Mouse (Mus musculus): ENCODE data around the gene Cacna1c.

Cacna1c gene

DNA sequence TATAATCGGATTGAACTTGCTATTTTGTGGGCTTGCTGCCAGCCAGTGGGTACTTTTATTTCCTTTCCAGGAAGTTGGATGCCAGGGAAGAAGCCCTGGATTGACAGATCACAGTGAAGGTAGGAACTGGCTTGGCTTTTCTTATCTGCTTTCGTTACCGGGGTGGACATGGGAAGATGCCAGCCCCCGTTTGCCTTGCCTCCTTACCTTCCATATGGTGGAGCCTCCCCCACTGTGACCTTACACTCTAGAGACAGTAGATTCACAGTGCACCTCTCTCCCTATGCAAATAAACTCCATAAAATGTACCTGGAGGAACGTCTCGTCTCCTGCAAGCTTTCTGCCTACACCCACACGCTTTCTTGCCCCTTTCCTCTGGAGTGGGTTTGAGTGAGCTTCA lies 459.7 kb downstream of the Cacna1c start:
- DNase-seq, result no peak

DNA sequence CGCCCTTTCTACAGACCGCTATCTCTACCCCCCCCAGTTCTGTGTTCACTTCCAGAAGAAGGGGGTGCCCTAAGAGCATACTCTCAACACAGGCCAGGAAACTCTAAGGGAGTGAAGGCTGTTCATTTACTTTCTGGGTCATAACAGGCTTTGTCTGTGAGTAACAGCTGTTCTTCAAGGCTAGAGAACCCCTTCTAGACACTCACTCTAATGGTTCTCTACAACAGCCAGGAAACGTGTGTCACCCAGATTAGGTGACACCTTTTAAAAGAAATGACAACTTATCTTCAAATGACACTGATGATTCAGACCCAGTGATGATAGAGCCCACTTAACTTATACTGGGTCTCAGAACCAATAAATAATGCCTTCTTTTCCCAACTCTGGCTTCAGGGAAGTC lies 461.1 kb downstream of the Cacna1c start:
- DNase-seq, result no peak

DNA sequence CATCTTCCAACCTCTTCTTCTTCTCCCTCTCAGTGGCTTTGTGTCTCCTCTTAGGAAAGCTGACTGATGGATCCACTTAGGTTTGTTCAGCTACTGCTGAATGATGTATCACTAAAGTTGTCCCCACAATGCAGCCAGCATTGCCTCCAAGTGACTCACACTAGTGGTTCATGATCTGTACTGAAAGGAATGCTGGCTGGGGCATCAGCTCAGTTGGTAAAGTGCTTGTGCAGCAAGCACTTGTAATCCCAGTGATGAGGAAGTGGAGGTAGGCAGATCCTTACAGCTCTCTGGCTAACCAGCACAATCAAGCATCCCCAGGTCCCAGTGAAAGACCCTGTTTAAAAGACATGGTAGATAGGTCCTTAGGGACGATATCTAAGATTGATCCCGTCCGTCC lies 464.3 kb downstream of the Cacna1c start:
- DNase-seq, result no peak

DNA sequence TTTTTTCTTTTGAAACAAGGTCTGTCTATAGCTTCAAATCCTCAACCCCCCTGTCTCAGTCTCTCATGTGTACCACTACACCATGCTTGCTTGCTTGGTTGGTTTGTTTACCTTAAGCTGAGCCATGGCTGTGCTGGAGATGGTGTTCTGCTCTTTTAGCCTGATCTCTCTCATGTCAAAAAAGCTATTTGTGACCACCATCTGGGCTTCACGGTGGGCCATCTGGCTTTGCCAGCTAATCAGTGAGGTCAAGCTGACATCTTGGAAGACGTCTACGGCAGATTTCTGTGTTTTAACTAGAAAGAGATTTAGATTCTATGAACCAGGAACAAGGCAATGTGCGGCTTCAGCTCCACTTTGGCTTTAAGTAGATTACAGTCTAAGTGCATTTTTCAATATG lies 471.3 kb downstream of the Cacna1c start:
- no peak for DNase-seq

DNA sequence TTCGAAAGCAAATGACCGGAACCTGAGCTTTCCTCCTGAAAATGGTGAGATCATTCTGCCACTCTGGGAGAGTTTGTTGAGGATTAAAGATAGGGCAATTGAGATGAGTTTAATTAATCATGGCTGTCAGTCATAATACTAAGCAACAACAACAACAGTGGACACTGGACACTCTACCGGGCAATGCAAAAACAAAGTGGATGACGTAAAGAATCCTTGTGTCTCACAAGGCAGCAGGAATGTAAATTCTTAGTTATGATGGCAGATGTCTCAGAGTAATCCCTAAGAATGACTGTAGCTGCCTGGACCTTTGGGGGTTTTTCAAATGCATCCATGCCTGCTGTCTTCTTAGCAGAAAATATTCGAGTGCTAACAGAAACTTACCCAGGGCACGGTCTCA lies 471.8 kb downstream of the Cacna1c start:
- DNase-seq, result no peak

DNA sequence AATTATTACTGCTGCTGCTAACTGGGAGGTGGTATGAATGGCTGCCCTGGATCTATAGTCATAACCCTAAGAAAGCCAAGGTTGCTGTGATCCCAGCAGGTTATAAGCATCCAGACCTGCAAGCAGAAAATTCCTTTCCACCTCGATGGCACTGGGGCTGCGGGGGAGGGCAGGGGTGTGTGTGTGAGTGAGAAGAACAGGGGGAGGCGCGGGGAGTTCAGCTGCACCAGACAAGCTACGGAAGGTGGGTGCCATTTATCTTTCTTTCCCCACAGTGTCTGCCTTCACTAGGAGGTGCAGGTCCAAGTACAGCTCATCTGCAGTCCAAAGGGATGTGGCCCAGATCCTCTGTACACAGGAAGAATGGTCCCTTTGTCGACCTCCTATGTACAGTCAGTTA lies 473.9 kb downstream of the Cacna1c start:
- no peak for DNase-seq

DNA sequence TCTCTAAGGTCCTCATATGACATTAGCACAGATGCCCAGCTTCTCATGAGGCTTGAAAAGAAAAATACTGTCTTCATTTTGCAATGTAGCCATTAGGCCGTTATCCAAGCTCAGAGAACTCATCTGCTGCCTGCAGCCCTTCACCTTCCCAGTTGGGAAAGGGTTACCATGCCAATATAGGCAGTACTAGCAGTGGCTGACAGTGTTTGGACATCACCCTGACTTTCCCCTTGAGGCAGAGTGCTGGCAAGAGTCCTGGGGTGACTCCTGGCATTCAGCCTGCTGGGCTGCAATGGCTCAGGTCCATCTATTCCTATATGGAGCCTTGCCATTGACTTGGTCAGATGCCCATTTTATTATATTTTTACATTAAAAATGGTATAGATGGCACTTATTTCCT lies 476.7 kb downstream of the Cacna1c start:
- DNase-seq, result no peak

DNA sequence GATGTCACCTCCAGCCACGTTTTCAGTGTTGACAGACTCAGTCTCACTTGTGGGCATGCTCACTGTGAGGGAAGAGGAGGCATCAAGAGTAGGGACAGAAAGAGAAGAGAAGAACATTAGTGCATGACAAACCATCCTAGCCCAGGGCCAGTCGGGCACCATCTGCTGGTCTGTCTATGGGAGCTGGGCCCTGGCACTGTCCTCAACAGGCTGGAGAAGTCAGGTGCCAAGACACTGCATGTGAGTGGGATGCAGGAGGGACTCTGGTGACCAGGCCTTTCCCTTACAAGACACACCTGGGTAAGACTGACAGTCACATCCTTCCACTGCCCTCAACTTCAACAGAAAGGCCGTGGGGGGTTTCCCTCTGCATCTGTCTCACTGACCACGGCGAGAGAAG lies 482.9 kb downstream of the Cacna1c start:
- no peak for DNase-seq

DNA sequence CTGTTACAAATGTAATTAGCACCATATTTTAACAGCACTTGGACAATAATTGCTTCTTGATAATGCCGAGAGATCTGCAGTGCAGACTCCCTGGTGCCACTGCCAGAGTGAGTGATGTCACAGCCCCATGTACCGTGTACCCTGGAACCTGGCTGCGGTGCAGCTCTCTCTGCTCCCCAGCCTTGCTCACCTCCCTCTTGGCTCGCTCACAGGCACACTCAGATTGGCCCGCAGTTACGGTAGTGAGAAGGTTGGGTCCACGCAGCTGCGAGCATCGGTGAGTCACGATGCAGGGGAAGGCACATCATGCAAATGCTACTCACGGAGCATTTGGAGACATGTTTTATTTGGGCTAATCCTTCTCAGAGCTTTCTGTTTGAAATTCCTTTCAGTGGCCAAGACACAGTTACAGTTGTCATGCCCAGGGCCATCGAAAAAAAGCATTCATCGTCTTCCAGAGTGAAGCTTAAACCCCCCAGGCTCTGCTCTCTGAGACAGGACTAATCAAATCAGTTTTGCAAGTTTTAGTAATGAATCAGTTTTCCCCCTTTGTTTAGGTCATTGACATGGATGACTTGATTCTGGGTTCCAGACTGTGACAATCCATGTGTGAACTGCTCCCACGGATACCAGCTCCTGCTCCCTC lies 484.4 kb downstream of the Cacna1c start:
- DNase-seq, result no peak

DNA sequence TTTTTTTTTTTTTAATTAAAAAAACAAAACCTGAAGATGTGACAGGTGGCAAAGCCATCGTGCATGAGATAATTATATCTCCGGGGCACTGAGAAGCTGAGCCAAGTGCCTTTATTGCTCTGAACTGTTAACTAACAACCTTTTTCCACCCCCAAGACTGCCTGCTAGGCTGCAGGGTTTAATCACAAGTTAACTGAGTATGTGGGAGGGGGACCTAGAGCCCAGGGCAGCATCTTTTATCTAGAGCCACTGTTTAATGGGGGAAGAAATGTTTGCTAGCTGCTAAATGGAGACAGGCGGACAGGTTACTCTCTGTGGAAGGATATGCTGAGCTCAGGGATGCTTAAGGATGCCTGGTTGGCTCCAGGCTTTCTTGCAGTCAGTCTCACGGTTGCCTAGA lies 489.2 kb downstream of the Cacna1c start:
- no peak for DNase-seq

DNA sequence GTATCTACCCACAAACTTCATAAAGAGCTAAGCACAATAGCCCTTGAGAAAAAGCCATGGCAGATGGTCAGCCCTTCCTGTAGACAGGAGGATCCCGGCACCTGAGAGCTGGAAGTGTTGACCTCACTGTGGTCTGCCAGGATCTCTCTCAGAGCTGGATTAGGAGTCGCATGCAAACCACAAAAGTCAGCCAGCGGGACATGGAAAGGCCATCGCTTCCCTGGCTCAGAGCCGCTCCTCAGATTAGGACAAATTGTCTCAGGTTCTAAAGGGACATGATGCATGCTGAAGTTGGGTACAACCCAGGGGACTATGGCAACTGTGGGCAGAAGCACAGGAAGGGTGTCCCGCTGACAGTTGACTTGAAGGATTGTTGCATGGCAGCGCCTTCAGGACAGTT lies 490.4 kb downstream of the Cacna1c start:
- DNase-seq, result no peak

DNA sequence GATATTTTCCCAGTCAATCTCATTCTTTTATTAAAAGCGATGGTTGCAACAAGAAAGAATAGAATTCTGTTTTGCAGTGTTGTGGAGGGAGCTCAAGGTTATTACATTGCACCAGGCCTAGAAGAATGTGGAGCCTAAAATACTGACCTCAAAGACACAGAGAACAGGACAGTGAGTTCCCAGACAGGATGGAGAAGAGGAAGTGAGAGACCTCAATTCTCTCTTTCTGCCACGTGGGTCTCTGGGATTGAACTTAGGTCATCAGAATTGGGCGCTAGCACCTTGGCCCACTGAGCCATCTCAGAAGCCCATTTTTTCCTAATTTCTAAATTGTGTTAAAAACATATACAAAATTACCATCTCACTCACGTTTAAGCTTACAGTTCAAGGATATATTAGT lies 501.6 kb downstream of the Cacna1c start:
- DNase-seq, result no peak

DNA sequence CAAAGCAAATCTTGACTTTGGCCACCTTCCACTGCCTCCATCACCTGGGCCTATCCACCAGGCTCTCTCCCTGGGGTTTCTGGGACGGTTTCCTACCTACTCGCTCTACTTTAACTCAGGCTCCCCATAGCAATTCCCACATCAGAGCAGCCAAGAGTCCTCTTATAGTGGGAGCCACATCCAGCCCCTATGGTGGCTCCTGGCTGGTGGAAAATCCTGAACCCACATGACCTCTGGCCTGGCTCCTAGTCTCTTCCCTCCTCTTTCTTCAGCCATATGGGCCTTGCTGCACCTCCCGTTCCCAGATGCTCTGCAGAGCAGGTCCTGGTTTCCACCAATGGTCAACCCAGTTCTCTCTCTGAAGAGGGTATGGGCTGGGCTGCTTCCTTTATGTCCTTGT lies 506.8 kb downstream of the Cacna1c start:
- DNase-seq, result no peak

DNA sequence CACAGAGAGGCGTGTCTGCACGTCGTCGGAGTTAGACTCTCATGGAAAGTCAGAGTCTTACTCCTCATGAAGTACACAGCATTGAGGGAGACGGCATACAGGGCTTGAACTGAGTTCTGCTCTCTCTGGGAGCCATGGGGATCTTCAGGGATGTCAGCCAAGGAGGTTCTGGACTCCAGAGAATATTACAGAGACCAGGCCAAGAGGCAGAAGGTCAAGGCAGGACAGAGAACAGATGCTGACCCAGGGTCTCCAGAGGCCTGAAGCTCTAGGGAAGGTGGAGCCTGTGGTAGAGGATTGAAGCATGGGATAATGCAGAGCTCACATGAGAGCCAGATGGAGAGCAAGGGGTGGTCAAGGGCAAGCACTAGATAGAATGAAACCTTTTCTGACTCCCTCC lies 507.4 kb downstream of the Cacna1c start:
- DNase-seq, result no peak

DNA sequence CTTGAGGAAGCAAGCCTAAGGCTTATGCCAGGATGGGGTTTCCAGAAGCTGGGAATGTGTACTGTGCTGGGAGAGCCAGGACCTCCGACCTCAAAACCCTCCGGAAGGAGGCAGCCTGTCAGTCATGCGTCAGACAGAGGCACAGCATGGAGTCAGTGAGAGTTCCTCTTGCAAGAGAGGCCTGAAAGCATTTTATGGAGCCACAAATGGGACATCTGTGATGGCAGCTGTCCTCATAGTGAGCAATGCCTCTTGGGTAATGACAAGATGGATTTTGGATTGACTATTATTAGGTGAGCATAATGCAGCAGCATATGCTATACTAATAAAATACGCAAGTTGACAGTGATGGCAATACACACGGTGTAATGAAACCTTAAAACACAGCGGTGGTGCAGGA lies 515.4 kb downstream of the Cacna1c start:
- DNase-seq, result peak; percentile 9

DNA sequence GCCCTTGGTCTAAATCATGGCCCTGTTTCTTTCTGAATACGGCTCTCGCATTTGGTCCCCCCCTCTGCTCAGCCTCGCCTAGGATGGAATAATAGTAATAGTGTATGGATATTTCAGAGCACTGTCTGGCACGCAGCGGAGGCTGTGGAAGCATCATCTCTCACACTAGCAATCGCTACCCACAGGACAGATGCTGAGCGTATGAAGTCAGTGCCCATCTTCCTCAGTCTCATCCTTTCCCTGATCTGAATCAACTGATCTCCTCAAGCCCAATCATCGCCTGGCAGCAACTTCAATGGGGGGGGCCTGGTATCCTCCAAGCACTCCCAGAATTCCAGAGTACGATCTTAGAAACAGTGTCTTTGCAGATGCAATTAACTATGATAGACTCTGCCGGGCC lies 518.2 kb downstream of the Cacna1c start:
- DNase-seq, result no peak

DNA sequence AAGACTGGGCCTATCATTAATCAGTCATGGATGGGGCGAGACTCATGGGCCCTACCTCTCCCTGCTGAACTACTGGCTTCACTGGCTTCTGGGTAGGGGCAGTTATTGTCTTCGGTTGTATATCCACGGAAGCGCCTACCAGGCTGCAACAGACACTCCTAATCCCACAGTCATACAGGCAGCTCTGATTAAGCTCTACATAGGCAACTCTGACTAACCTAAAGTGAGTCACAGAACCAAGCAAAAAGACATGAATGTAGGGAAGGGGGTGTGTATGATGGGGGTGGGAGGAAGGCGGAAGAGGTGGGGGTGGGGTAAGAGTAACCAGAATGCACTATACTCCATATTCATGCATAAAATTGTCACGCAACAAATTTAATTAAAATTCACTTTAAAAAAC lies 518.9 kb downstream of the Cacna1c start:
- DNase-seq, result no peak

DNA sequence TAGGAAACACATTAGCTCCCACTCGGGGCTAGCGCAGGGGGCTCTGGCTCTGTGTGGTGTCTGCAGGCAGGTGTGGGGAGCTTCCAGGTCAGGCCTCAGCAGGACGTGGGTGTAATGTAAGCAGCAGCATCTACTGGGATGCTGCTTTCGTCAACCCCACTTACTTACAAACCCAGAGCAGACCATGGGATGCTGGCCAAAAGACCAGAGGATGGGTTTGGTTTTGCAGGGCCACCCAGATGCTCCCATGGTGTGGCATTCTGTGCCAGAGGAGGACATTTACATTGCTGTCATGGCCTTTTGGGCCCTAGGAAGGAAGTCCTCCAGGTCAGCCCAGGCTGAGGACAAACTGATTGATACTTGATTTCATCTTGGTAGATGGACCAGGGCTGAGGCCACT lies 521.4 kb downstream of the Cacna1c start:
- no peak for DNase-seq

DNA sequence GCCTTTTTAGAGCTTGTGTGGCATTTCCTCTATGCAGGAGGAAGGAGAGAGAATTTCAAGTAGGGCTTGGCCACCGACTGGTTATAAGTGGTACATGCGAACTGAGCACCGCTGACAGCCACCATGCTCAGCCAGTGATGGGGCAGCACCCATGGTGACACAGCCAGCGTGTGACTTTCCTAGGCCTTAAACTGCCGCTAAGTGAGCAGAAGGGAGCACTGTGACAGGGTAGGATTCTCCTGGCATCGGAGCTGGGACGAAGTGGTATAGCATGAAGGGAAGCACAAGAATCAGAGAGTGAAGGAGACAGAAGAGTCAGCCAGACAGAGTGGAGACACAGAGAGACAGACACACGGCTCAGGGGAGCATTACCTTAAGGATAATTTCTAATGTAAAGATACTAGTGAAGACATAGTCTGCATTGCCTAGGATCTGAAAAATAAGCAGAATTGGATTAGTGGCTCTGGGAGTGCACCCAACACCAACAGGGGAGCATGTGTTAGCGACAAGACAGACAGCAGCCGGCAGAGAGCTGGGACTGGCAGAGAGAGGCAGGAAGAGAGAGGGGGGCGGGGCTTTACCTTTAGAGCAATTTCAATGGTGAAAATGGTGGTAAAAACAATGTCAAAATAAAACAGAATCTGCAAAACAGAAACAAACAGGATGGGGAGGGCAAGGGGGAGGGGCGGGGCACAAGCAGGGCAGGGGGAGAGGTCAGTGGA lies 522.1 kb downstream of the Cacna1c start:
- DNase-seq, result no peak

DNA sequence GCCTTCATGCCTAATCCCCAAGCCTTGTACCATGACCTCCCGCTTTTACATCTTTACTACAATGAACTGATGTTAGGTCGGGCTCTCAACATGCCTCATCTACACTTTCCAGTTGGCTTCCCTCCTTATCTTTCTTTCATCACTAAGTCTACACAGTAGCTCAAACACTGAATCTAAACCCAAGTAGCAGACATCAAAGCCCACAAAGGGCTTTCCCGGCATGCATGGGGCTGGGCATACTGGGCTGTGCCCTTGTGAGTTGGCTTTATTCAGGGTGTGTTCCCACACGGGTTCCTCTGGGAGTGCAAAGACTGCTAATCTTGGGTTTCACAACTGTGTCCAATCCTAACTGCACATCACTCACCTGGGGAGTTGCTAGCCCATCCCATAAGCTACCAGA lies 542.9 kb downstream of the Cacna1c start:
- DNase-seq, result no peak

DNA sequence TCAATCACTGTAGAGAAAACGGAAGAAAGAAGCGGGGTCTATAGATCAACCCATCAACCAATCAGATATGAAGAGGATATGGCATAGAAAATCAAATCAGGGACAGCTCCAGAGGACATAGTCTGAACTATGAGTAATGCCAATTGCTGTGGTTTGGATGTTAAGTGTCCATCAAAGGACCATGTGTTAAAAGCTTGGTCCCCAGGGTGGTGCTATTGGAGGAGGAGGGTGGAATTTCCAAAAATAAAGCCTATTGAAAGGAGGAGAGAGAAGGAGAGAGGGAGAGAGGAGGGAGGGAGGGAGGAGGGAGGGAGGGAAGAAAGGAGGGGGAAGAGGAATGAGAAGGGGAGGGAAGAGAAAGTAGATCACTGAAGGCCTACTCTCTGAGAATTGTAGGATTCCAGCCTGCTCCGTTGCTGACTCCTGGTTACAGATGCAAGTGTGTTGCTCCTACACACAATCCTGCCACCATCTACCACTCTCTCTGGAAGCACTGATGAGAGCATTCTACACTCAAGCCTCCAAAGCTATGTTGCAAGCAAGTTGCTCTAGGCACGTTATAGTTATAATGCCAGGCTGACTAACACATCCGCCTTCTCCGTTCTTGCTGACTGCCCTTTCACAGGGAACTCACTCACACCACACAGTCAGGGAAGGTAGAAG lies 547.0 kb downstream of the Cacna1c start:
- no peak for DNase-seq

DNA sequence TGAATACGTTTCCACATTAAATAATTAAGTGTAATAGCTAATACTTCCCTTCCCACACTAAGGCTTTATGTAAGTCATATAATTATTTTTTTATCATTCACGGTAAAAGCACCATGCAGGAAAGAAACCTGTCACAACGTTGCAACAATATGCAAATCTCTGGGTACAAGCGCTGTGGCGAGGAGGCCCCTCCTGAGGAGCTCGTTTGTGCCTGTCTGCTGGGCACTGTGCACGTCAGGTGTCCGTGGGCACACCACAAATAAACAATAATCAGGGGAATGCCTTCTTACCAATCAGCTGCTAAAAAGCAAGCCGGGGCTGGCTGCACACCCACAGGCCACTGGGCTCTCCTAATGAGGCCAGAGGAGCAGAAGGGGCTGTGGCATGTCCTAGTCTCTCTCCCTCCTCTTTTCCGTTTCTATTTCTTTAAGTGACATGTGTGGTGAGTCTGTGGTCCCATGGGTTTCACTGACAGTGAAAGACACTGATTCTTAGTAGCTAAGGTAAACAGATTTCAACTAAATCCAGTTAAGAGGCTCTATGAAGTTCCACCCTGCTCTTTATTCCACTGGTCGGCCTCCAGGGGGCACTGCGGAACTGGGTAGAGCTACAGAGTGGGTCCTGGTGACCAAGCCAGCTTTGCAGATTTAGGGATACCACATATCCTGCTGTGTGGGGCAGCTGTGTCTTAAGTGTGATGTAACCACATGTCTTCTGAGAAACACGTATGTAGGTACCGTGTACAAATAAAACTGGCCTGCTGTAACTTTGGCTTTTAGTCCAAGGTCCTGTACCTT lies 549.8 kb downstream of the Cacna1c start:
- peak; percentile 84 for DNase-seq

DNA sequence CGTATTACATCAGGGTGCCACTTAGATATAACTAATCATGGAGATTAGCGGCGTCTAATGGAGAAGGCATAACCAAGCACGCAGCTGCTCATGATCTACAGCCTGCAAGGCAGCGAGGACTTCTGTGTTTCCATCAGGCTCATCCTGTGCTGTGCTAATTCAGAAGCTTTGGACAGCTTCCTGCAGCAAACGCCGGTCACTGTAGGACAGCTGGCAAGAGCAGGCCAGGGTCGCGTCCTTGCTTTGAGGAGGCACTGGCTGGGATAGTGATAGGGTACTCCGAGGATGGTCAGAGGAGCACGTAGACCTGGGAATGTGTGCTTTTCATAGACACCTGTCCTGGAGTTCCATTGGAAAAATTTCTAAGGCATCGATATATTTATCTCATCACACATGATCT lies 551.4 kb downstream of the Cacna1c start:
- no peak for DNase-seq

DNA sequence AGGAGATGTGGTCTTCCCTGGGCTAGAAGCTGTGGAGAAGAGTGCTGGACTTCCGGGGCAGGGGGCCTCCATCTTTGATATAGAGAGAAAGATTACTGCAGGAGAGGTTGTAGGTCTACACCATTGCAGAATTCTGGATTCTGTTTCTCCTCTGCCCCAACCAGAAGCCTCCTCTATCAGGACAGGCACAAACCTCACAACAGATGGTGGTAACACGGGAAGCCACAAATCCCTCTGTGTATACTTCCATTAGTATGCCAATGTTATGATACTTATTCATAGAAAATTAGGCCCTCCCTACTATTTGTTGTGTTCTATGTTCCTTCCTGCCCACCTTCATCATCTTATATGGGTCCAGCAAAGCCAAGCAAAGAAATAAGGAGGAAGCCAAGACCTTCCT lies 552.7 kb downstream of the Cacna1c start:
- DNase-seq, result no peak
